Mouse (Mus musculus) testis, adult 2 months (tissue): Measurements from ENCODE around the gene Plscr5.

Source experiments
- CTCF ChIP-seq: fragments of 200-500 bp; IDR thresholded peaks from 2 replicates; pipeline ENCODE4 v1.5.1; 2012; ENCODE audit warnings: low read depth, mild to moderate bottlenecking, inconsistent platforms, low read length, moderate library complexity; ENCODE audit not compliant: control insufficient read depth, insufficient read depth, insufficient replicate concordance
- POLR2A ChIP-seq: fragments of 200-500 bp; IDR thresholded peaks from 2 replicates; pipeline ENCODE4 v1.6.1; 2012; ENCODE audit warnings: low read depth, mild to moderate bottlenecking, inconsistent platforms, low read length, moderate library complexity; ENCODE audit not compliant: control insufficient read depth

- TF ChIP-seq CTCF (no peak), POLR2A (no peak)
These were observed 32.0 kb downstream of the Plscr5 start for GRCm38 (mm10) chr9:92224598-92225231.
